Mouse (Mus musculus): ENCODE results near the gene Kif6. TPM values are rescaled to one million over a fixed set of nuclear protein-coding genes. Genes with fewer than 3 reads are reported as not detected.

Kif6 gene
- total and polyA plus RNA-seq, 3 experiments: 0.11 TPM; not detected in 2

DNA sequence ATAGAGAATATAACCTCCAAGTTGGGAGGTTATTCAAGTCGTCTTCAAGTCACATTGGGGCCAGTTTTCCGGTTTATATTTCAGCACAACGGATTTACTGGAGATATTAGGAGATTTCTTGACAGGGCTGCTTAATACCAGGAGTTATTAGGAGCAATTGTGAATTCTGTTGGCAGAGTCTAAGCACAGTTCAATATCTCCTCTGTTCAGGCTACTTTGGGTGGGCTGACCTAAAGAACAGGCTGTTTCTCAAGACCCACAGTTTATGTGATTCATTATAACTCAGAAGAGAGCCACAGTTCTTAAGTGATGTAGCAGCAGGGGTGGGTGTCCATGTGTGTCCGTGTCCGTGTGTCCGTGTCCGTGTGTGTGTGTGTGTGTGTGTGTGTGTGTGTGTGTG, 34.5 kb downstream of the Kif6 start:
- ATAC-seq (ENCODE audit: extremely low read depth, insufficient number of reproducible peaks, low FRiP score, poor library complexity, severe bottlenecking) (no peak), DNase-seq (ENCODE audit: low spot score) (no peak)
- Histone ChIP-seq H3K27me3 (ENCODE audit: insufficient read depth, low read length) (no peaks in the 10 kb centered on the region), H3K36me3 (replicated peaks) (no peaks in the 10 kb centered on the region), H3K9me3 (replicated peaks) (peaks cover 42% of the 10 kb centered on the region), H3K4me3 (ENCODE audit: low read depth, low read length) (no peak overlapping the region), H3K4me1 (ENCODE audit: insufficient read depth, low read depth, low read length) (no peaks in the 10 kb centered on the region)
- TF ChIP-seq TAL1 (conservative IDR thresholded peaks at IDR 0.05; ENCODE audit: low read depth, low read length) (no peak), GATA1 (IDR thresholded peaks at IDR 0.05; ENCODE audit: borderline replicate concordance, low read length) (no peak), CTCF (IDR thresholded peaks at IDR 0.05; ENCODE audit: low read depth, low read length) (no peak), POLR2AphosphoS5 (IDR thresholded peaks at IDR 0.05; ENCODE audit: insufficient replicate concordance, low read depth, low read length) (no peak), GATA2 (IDR thresholded peaks at IDR 0.05; ENCODE audit: borderline replicate concordance, low read depth, low read length) (no peak)

- Histone ChIP-seq H3K4me1 (ENCODE audit: insufficient read depth, low read depth, low read length) (no peaks in the 10 kb centered on the region), H3K4me3 (ENCODE audit: low read depth, low read length) (no peak overlapping the region), H3K36me3 (replicated peaks) (no peaks in the 10 kb centered on the region), H3K27me3 (ENCODE audit: insufficient read depth, low read length) (no peaks in the 10 kb centered on the region), H3K9me3 (replicated peaks) (peaks cover 39% of the 10 kb centered on the region)
- ATAC-seq (ENCODE audit: extremely low read depth, insufficient number of reproducible peaks, low FRiP score, poor library complexity, severe bottlenecking) (no peak), DNase-seq (ENCODE audit: low spot score) (no peak)
- no peak for TF ChIP-seq TAL1 (conservative IDR thresholded peaks at IDR 0.05; ENCODE audit: low read depth, low read length)
- no peak for TF ChIP-seq GATA1 (IDR thresholded peaks at IDR 0.05; ENCODE audit: borderline replicate concordance, low read length)
- no peak for TF ChIP-seq GATA2 (IDR thresholded peaks at IDR 0.05; ENCODE audit: borderline replicate concordance, low read depth, low read length)
Observed at GRCm38 (mm10) chr17:49650366-49650765, 35.4 kb downstream of the Kif6 start.

GRCm38 (mm10) chr17:49652357-49652756, 37.4 kb downstream of the Kif6 start:
- Histone ChIP-seq H3K9me3 (replicated peaks) (peaks cover 32% of the 10 kb centered on the region), H3K36me3 (replicated peaks) (no peaks in the 10 kb centered on the region), H3K4me1 (ENCODE audit: insufficient read depth, low read depth, low read length) (no peaks in the 10 kb centered on the region), H3K27me3 (ENCODE audit: insufficient read depth, low read length) (no peaks in the 10 kb centered on the region), H3K4me3 (ENCODE audit: low read depth, low read length) (no peak overlapping the region)
- TF ChIP-seq POLR2AphosphoS5 (IDR thresholded peaks at IDR 0.05; ENCODE audit: insufficient replicate concordance, low read depth, low read length) (no peak), CTCF (IDR thresholded peaks at IDR 0.05; ENCODE audit: low read depth, low read length) (no peak), GATA2 (IDR thresholded peaks at IDR 0.05; ENCODE audit: borderline replicate concordance, low read depth, low read length) (no peak), GATA1 (IDR thresholded peaks at IDR 0.05; ENCODE audit: borderline replicate concordance, low read length) (no peak), TAL1 (conservative IDR thresholded peaks at IDR 0.05; ENCODE audit: low read depth, low read length) (no peak)
- DNase-seq (ENCODE audit: low spot score) (no peak), ATAC-seq (ENCODE audit: extremely low read depth, insufficient number of reproducible peaks, low FRiP score, poor library complexity, severe bottlenecking) (no peak)

DNA sequence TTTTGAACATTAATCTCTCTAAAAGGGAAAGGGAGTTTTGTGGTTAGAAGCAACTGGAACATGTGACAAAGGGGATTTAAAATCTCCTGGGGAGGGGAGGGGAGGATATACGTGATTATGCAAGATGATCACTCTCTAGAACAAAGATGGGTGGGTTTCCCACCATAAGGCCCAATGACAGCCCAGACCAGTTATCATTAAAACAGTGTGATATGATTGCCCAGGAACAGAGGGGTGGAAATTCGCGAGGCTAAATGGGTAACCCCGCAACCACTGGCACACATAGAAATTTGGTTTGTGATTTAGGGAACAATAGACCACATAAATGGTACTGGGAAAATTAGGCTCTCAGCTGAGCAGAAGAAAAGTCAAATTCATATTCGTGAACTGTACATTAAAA, 37.9 kb downstream of the Kif6 start:
- Histone ChIP-seq H3K4me3 (ENCODE audit: low read depth, low read length) (no peak overlapping the region), H3K27me3 (ENCODE audit: insufficient read depth, low read length) (no peaks in the 10 kb centered on the region), H3K9me3 (replicated peaks) (peaks cover 31% of the 10 kb centered on the region), H3K36me3 (replicated peaks) (no peaks in the 10 kb centered on the region), H3K4me1 (ENCODE audit: insufficient read depth, low read depth, low read length) (no peaks in the 10 kb centered on the region)
- ATAC-seq (ENCODE audit: extremely low read depth, insufficient number of reproducible peaks, low FRiP score, poor library complexity, severe bottlenecking) (no peak), DNase-seq (ENCODE audit: low spot score) (no peak)
- TF ChIP-seq GATA2 (IDR thresholded peaks at IDR 0.05; ENCODE audit: borderline replicate concordance, low read depth, low read length) (no peak), GATA1 (IDR thresholded peaks at IDR 0.05; ENCODE audit: borderline replicate concordance, low read length) (no peak), POLR2AphosphoS5 (IDR thresholded peaks at IDR 0.05; ENCODE audit: insufficient replicate concordance, low read depth, low read length) (no peak), CTCF (IDR thresholded peaks at IDR 0.05; ENCODE audit: low read depth, low read length) (no peak), TAL1 (conservative IDR thresholded peaks at IDR 0.05; ENCODE audit: low read depth, low read length) (no peak)

- no peaks in the 10 kb centered on the region for H3K27me3 ChIP-seq (ENCODE audit: insufficient read depth, low read length)
- peaks cover 37% of the 10 kb centered on the region for H3K9me3 ChIP-seq (replicated peaks)
- H3K4me1 ChIP-seq (ENCODE audit: insufficient read depth, low read depth, low read length): no peaks in the 10 kb centered on the region
- DNase-seq (ENCODE audit: low spot score) (no peak), ATAC-seq (ENCODE audit: extremely low read depth, insufficient number of reproducible peaks, low FRiP score, poor library complexity, severe bottlenecking) (no peak)
- H3K4me3 ChIP-seq (ENCODE audit: low read depth, low read length): no peak overlapping the region
- TF ChIP-seq TAL1 (conservative IDR thresholded peaks at IDR 0.05; ENCODE audit: low read depth, low read length) (no peak), GATA1 (IDR thresholded peaks at IDR 0.05; ENCODE audit: borderline replicate concordance, low read length) (no peak), GATA2 (IDR thresholded peaks at IDR 0.05; ENCODE audit: borderline replicate concordance, low read depth, low read length) (no peak), POLR2AphosphoS5 (IDR thresholded peaks at IDR 0.05; ENCODE audit: insufficient replicate concordance, low read depth, low read length) (no peak), CTCF (IDR thresholded peaks at IDR 0.05; ENCODE audit: low read depth, low read length) (no peak)
- H3K36me3 ChIP-seq (replicated peaks): no peaks in the 10 kb centered on the region
Observed at GRCm38 (mm10) chr17:49661626-49662025, 46.7 kb downstream of the Kif6 start.

GRCm38 (mm10) chr17:49666728-49667127, 51.8 kb downstream of the Kif6 start:
- Histone ChIP-seq H3K27me3 (ENCODE audit: insufficient read depth, low read length) (no peaks in the 10 kb centered on the region), H3K36me3 (replicated peaks) (no peaks in the 10 kb centered on the region), H3K9me3 (replicated peaks) (peaks cover 50% of the 10 kb centered on the region), H3K4me3 (ENCODE audit: low read depth, low read length) (no peak overlapping the region), H3K4me1 (ENCODE audit: insufficient read depth, low read depth, low read length) (no peaks in the 10 kb centered on the region)
- TF ChIP-seq TAL1 (conservative IDR thresholded peaks at IDR 0.05; ENCODE audit: low read depth, low read length) (no peak), GATA2 (IDR thresholded peaks at IDR 0.05; ENCODE audit: borderline replicate concordance, low read depth, low read length) (no peak), GATA1 (IDR thresholded peaks at IDR 0.05; ENCODE audit: borderline replicate concordance, low read length) (no peak), POLR2AphosphoS5 (IDR thresholded peaks at IDR 0.05; ENCODE audit: insufficient replicate concordance, low read depth, low read length) (no peak), CTCF (IDR thresholded peaks at IDR 0.05; ENCODE audit: low read depth, low read length) (no peak)
- DNase-seq (ENCODE audit: low spot score): no peak
- no peak for ATAC-seq (ENCODE audit: extremely low read depth, insufficient number of reproducible peaks, low FRiP score, poor library complexity, severe bottlenecking)
